Mouse (Mus musculus) liver, embryonic 14.5 days (tissue): Measurements from ENCODE around the gene Snrpa.

Source experiments
- CTCF ChIP-seq: IDR thresholded peaks from 2 replicates; pipeline ENCODE4 v1.5.1; 2016; ENCODE audit warnings: antibody characterized with exemption, low read depth, control low read depth
- EP300 ChIP-seq: IDR thresholded peaks from 2 replicates; pipeline ENCODE4 v1.6.1; 2016; ENCODE audit warnings: antibody characterized with exemption, low read depth

DNA sequence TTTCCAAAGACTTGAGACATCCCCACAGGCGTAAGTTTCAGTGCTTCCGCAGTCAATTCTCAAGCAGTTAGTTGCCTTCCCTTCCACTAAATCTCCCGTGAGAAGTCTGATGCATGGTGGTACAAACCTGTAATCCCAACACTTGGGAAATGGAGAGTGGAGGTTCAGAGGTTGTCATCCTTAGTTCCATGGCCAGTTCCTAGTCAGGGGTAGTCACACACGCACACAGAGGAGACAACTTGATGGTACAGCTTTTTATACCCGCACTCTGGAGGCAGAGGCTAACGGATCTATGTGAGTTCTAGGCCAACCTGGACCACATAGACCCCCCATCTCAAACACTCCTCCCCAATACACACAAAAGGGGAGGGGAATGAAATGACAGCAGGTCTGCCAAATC, 32.8 kb upstream of the Snrpa start:
- no peak for TF ChIP-seq CTCF
- no peak for TF ChIP-seq EP300
